Mouse (Mus musculus) intestine, embryonic 14.5 days (tissue): ENCODE results near the gene Olfr1289. TPM values are rescaled to one million over a fixed set of nuclear protein-coding genes. Genes with fewer than 3 reads are reported as not detected.

Source experiments
- polyA plus RNA-seq: library from polyadenylated mRNA; unstranded; fragments of >200 nt; fragmentation: Nextera tagmentation; extraction: Ambion mirVana; gene quantifications from 2 replicates; pipeline ENCODE4 v1.2.1, GENCODE M21; 2014

Gene Olfr1289
- polyA plus RNA-seq, 1 experiment from 2014 or later: not detected

Other genes starting within 250 kb of the Olfr1289 start
- not detected in 2 replicates for gene Olfr1275, start 245.5 kb upstream of the Olfr1289 start, polyA plus RNA-seq
- not detected in 2 replicates for gene Olfr1276, start 226.3 kb upstream of the Olfr1289 start, polyA plus RNA-seq
- not detected in 2 replicates for gene Olfr1277, start 206.7 kb upstream of the Olfr1289 start, polyA plus RNA-seq
- gene Olfr1278, start 190.7 kb upstream of the Olfr1289 start, polyA plus RNA-seq: not detected in 2 replicates
- not detected in 2 replicates for gene Olfr1279, start 180.2 kb upstream of the Olfr1289 start, polyA plus RNA-seq
- gene Olfr1280, start 166.8 kb upstream of the Olfr1289 start, polyA plus RNA-seq: not detected in 2 replicates
- gene Olfr1281, start 154.3 kb upstream of the Olfr1289 start, polyA plus RNA-seq: not detected in 2 replicates
- not detected in 2 replicates for gene Olfr1282, start 144.7 kb upstream of the Olfr1289 start, polyA plus RNA-seq
- not detected in 2 replicates for gene Olfr1283, start 114.0 kb upstream of the Olfr1289 start, polyA plus RNA-seq
- not detected in 2 replicates for gene Olfr1284, start 105.3 kb upstream of the Olfr1289 start, polyA plus RNA-seq
- not detected in 2 replicates for gene Olfr1286, start 57.7 kb upstream of the Olfr1289 start, polyA plus RNA-seq
- not detected in 2 replicates for gene Olfr1287, start 31.7 kb upstream of the Olfr1289 start, polyA plus RNA-seq
- not detected in 2 replicates for gene Olfr1288, start 6.7 kb upstream of the Olfr1289 start, polyA plus RNA-seq
- gene Olfr1290, start 13.0 kb downstream of the Olfr1289 start, polyA plus RNA-seq: not detected in 2 replicates
- not detected in 2 replicates for gene Olfr1291-ps1, start 16.4 kb downstream of the Olfr1289 start, polyA plus RNA-seq
- not detected in 2 replicates for gene Olfr1293-ps, start 44.4 kb downstream of the Olfr1289 start, polyA plus RNA-seq
- not detected in 2 replicates for gene Olfr1294, start 59.5 kb downstream of the Olfr1289 start, polyA plus RNA-seq
- not detected in 2 replicates for gene Olfr1295, start 88.9 kb downstream of the Olfr1289 start, polyA plus RNA-seq
- gene Olfr1297, start 145.7 kb downstream of the Olfr1289 start, polyA plus RNA-seq: not detected in 2 replicates
- gene Olfr1298, start 168.4 kb downstream of the Olfr1289 start, polyA plus RNA-seq: not detected in 2 replicates
- not detected in 2 replicates for gene Olfr1299, start 180.6 kb downstream of the Olfr1289 start, polyA plus RNA-seq